Mouse (Mus musculus) ES-Bruce4 (cell line): Measurements from ENCODE around the gene Erfe.

ENCODE experiments used
- CTCF ChIP-seq: IDR thresholded peaks from one replicate; pipeline ENCODE4 v1.8.1; 2011; ENCODE audit warnings: low read depth, low read length
- POLR2A ChIP-seq: IDR thresholded peaks from one replicate; pipeline ENCODE4 v1.8.1; 2011; ENCODE audit warnings: low read length; ENCODE audit not compliant: insufficient read depth

DNA sequence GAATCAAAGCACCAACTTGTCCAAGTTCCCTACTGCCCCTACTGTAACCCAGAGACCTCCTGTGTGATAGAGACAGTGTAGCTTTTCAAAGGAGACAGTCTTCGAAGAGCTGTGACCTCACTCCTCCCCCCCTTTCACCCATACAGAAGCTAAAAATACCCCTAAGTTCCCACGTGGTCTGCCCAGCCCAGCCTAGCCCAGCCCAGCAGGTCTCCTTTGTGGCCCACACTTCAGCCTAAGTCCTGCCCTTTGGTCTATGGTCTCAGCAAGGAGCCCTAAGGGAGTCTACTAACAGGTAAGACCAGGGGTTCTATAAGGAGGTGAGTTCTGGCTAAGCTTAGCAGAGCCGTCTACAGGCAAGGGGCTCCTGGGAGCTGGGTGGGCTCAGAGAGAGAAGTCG, 15.4 kb upstream of the Erfe start, which contains the start of gene Klhl30:
- TF ChIP-seq POLR2A (no peak), CTCF (no peak)
